ENCODE assay signal across 8 mouse cellular contexts in genomic region chr5:66527090-66527489, GRCm38 (mm10).
DNase-seq lines count a peak whose midpoint lies in the region; ATAC-seq lines count a peak whose summit lies in the region.
"Had no signal": no experiment of that assay in that cellular context is flagged by ENCODE, and none has a peak within 500 bp of the region (broad histone marks: within the 10 kb centered on the region; RNA-seq: fewer than 3 reads in every experiment).

No protein-coding gene starts in this region.

- H3K27me3 ChIP-seq in embryonic facial prominence, embryonic 12.5 days: no peaks in the 10 kb centered on the region
- no peaks in the 10 kb centered on the region for H3K27me3 ChIP-seq in hindbrain, embryonic 15.5 days
- H3K27me3 ChIP-seq: intestine, embryonic 15.5 days had no signal

- DNase-seq in kidney, adult 9 months: peak; percentile 62
- no peak for DNase-seq in kidney, adult 11 months
- no peak for DNase-seq in thymus, postnatal 4 days
- DNase-seq in adrenal gland, adult 8-10 months: no peak

- H3K4me1 ChIP-seq in embryonic facial prominence, embryonic 12.5 days: peaks cover 61% of the 10 kb centered on the region
- H3K4me1 ChIP-seq in hindbrain, embryonic 15.5 days (replicated peaks): peaks cover 25% of the 10 kb centered on the region

- peak overlapping the region; percentile 90 for H3K27ac ChIP-seq in embryonic facial prominence, embryonic 12.5 days
- 0 out of 2 replicates have a peak overlapping the region, but pooled peaks have one; percentile 25 for H3K27ac ChIP-seq in hindbrain, embryonic 15.5 days (replicated peaks)
- H3K27ac ChIP-seq: intestine, embryonic 15.5 days had no signal

- H3K9ac ChIP-seq in embryonic facial prominence, embryonic 12.5 days: no peak overlapping the region
- no peak overlapping the region for H3K9ac ChIP-seq in hindbrain, embryonic 15.5 days
- H3K9ac ChIP-seq: intestine, embryonic 15.5 days had no signal

- H3K4me3 ChIP-seq in embryonic facial prominence, embryonic 12.5 days: no peak overlapping the region
- H3K4me3 ChIP-seq in hindbrain, embryonic 15.5 days: no peak overlapping the region
- H3K4me3 ChIP-seq: intestine, embryonic 15.5 days had no signal

- WGBS in embryonic facial prominence, embryonic 12.5 days: 50% methylated on average over 8 of the region's 8 CpGs
- WGBS in hindbrain, embryonic 15.5 days: 73% methylated on average over 8 of the region's 8 CpGs

- no peaks in the 10 kb centered on the region for H3K9me3 ChIP-seq in embryonic facial prominence, embryonic 12.5 days
- no peaks in the 10 kb centered on the region for H3K9me3 ChIP-seq in hindbrain, embryonic 15.5 days
- H3K9me3 ChIP-seq: intestine, embryonic 15.5 days had no signal

- no peaks in the 10 kb centered on the region for H3K36me3 ChIP-seq in embryonic facial prominence, embryonic 12.5 days
- H3K36me3 ChIP-seq in hindbrain, embryonic 15.5 days: no peaks in the 10 kb centered on the region
- H3K36me3 ChIP-seq: intestine, embryonic 15.5 days had no signal

- no peak for ATAC-seq in embryonic facial prominence, embryonic 12.5 days (ENCODE audit: insufficient number of reproducible peaks, insufficient read depth, low FRiP score, low TSS enrichment)
- no peak for ATAC-seq in hindbrain, embryonic 15.5 days (ENCODE audit: low FRiP score, low read depth)
- 0 out of 2 replicates have a peak, but pooled peaks have one; percentile 9 for ATAC-seq in megakaryocyte progenitor cell, adult 5-6 weeks (replicated peaks; ENCODE audit: poor library complexity)
- ATAC-seq: intestine, embryonic 15.5 days had no signal

- H3K4me2 ChIP-seq in embryonic facial prominence, embryonic 12.5 days (replicated peaks): no peak overlapping the region
- H3K4me2 ChIP-seq in hindbrain, embryonic 15.5 days: no peak overlapping the region
- H3K4me2 ChIP-seq: intestine, embryonic 15.5 days had no signal
